Mouse (Mus musculus): ENCODE results near the gene Gtf2b.

The Gtf2b gene

GRCm38 (mm10) chr3:142764995-142765777 lies at the start of gene Gtf2b:
Gene Gtf2b, plus strand, starts transcription at chr3:142765045.
- DNase-seq (ENCODE audit: extremely low spot score, low read depth, low spot score): peak; percentile 83

GRCm38 (mm10) chr3:142725481-142725880 lies 39.4 kb upstream of the Gtf2b start:
- no peak for DNase-seq (ENCODE audit: extremely low spot score, low read depth, low spot score)

- no peak for DNase-seq (ENCODE audit: extremely low spot score, low read depth, low spot score)
Measured at GRCm38 (mm10) chr3:142725969-142726672, 38.7 kb upstream of the Gtf2b start.

GRCm38 (mm10) chr3:142734291-142734690 lies 30.6 kb upstream of the Gtf2b start:
- no peak for DNase-seq (ENCODE audit: extremely low spot score, low read depth, low spot score)

- no peak for DNase-seq (ENCODE audit: extremely low spot score, low read depth, low spot score)
Measured at GRCm38 (mm10) chr3:142740896-142741295, 23.9 kb upstream of the Gtf2b start.

GRCm38 (mm10) chr3:142743973-142744898 lies 20.6 kb upstream of the Gtf2b start:
- peak; percentile 54 for DNase-seq (ENCODE audit: extremely low spot score, low read depth, low spot score)

- no peak for DNase-seq (ENCODE audit: extremely low spot score, low read depth, low spot score)
Measured at GRCm38 (mm10) chr3:142745076-142745475, 19.8 kb upstream of the Gtf2b start.

- no peak for DNase-seq (ENCODE audit: extremely low spot score, low read depth, low spot score)
Measured at GRCm38 (mm10) chr3:142747673-142748072, 17.2 kb upstream of the Gtf2b start.

- DNase-seq (ENCODE audit: extremely low spot score, low read depth, low spot score): no peak
Measured at GRCm38 (mm10) chr3:142749131-142749530, 15.7 kb upstream of the Gtf2b start.

GRCm38 (mm10) chr3:142755132-142755867 lies 9.5 kb upstream of the Gtf2b start:
- DNase-seq (ENCODE audit: extremely low spot score, low read depth, low spot score): no peak

GRCm38 (mm10) chr3:142757841-142758240 lies 7.0 kb upstream of the Gtf2b start:
- DNase-seq (ENCODE audit: extremely low spot score, low read depth, low spot score): no peak

- no peak for DNase-seq (ENCODE audit: extremely low spot score, low read depth, low spot score)
Measured at GRCm38 (mm10) chr3:142758593-142758992, 6.3 kb upstream of the Gtf2b start.

GRCm38 (mm10) chr3:142760356-142760755 lies 4.5 kb upstream of the Gtf2b start:
- DNase-seq (ENCODE audit: extremely low spot score, low read depth, low spot score): no peak

GRCm38 (mm10) chr3:142765778-142766165 lies 927 bp downstream of the Gtf2b start:
- no peak for DNase-seq (ENCODE audit: extremely low spot score, low read depth, low spot score)

- DNase-seq (ENCODE audit: extremely low spot score, low read depth, low spot score): no peak
Measured at GRCm38 (mm10) chr3:142768498-142768897, 3.7 kb downstream of the Gtf2b start.

- no peak for DNase-seq (ENCODE audit: extremely low spot score, low read depth, low spot score)
Measured at GRCm38 (mm10) chr3:142770518-142770917, 5.7 kb downstream of the Gtf2b start.

- DNase-seq (ENCODE audit: extremely low spot score, low read depth, low spot score): no peak
Measured at GRCm38 (mm10) chr3:142773538-142774191, 8.8 kb downstream of the Gtf2b start.

GRCm38 (mm10) chr3:142777227-142777626 lies 12.4 kb downstream of the Gtf2b start:
- DNase-seq (ENCODE audit: extremely low spot score, low read depth, low spot score): no peak

- DNase-seq (ENCODE audit: extremely low spot score, low read depth, low spot score): no peak
Measured at GRCm38 (mm10) chr3:142786423-142787072, 21.7 kb downstream of the Gtf2b start.

- no peak for DNase-seq (ENCODE audit: extremely low spot score, low read depth, low spot score)
Measured at GRCm38 (mm10) chr3:142795587-142795986, 30.7 kb downstream of the Gtf2b start.
